Mouse (Mus musculus) olfactory bulb, adult 2 months (tissue): Measurements from ENCODE around the gene Nod2.

Experiments used
- CTCF ChIP-seq: fragments of 200-500 bp; IDR thresholded peaks from 2 replicates; pipeline ENCODE4 v1.5.1; 2012; ENCODE audit warnings: low read depth, mild to moderate bottlenecking, low read length, moderate library complexity; ENCODE audit not compliant: insufficient read depth
- POLR2A ChIP-seq: fragments of 200-500 bp; IDR thresholded peaks from 2 replicates; pipeline ENCODE4 v1.6.1; 2012; ENCODE audit warnings: mild to moderate bottlenecking, low read depth, low read length, moderate library complexity; ENCODE audit not compliant: insufficient read depth

- no peak for TF ChIP-seq CTCF
- TF ChIP-seq POLR2A: no peak
These were observed 3.0 kb downstream of the Nod2 start for GRCm38 (mm10) chr8:88650016-88650708.
